Mouse (Mus musculus): ENCODE data around the gene Sec31a. TPM values are rescaled to one million over a fixed set of nuclear protein-coding genes. Genes with fewer than 3 reads are reported as not detected.

Sec31a gene
- total and polyA plus RNA-seq, 2 experiments from 2014 or later = 73.8 to 209 TPM

DNA sequence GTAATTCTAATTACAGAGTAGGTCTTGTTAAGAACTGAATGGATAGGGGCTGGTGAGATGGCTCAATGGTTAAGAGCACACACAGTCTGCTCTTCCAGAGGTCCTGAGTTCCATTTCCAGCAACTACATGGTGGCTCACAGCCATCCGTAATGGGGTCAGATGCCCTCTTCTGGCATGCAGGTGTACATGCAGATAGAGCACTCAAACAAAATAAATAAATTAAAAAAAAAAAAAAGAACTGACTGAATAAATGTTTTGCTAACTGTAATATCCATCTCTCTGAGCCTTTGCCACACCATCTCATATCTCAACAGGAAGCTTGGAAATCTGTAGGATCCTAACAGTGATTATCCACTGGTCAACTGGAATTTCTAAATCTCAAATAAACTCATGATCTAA, 45.1 kb downstream of the Sec31a start:
- DNase-seq (ENCODE audit: low spot score) = no peak
- Histone ChIP-seq H3K27ac (no peak overlapping the region), H3K27me3 (ENCODE audit: insufficient read depth, low read length) (no peaks in the 10 kb centered on the region), H3K9me3 (ENCODE audit: low read length) (no peaks in the 10 kb centered on the region), H3K36me3 (ENCODE audit: insufficient read depth, low read length) (peaks cover 36% of the 10 kb centered on the region), H3K4me3 (ENCODE audit: low read length) (no peak overlapping the region), H3K4me2 (ENCODE audit: low read depth, low read length) (no peak overlapping the region), H3K4me1 (ENCODE audit: insufficient read depth, low read length) (no peaks in the 10 kb centered on the region; the same call in 1 of the 2 replicates), H3K9ac (replicated peaks; ENCODE audit: low read length) (no peak overlapping the region)
- 55% methylated on average over 1 of the region's 1 CpGs for whole genome bisulfite sequencing
- TF ChIP-seq CTCF (IDR thresholded peaks at IDR 0.05; ENCODE audit: low read depth) = peak; percentile 53
- no peak for ATAC-seq

DNA sequence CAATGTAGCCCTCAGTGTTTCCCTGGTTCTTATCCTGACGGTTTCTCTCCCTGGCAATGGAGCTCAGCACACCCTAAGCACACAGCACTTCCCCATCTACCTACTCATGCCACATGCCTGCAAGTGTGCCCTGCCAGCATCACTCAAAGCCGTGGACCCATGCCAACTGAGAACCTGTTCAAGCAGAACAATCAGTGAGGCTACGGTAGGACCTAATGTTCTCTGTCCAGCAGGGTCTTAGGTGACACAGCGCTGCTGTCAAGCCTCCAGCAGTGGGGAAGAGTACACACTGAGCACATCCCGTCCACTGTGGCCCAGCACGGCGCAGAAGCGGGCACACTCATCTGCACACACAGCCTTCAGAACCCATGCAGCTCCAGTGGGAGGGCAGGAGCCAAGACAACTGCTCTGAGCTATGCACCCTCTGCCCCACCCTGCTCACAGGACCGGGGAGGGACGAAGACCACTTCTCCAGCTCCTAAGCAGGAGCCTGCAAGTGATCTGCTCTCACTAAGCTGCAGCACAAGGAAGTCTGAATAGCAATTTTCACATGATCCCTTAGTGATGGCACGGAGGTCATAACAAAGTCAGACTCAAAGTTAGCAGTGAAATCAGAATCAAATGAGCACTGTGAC, 46.1 kb downstream of the Sec31a start:
- Histone ChIP-seq H3K4me1 (ENCODE audit: insufficient read depth, low read length) (no peaks in the 10 kb centered on the region; the same call in 1 of the 2 replicates), H3K27me3 (ENCODE audit: insufficient read depth, low read length) (no peaks in the 10 kb centered on the region), H3K36me3 (ENCODE audit: insufficient read depth, low read length) (peaks cover 38% of the 10 kb centered on the region), H3K4me2 (ENCODE audit: low read depth, low read length) (no peak overlapping the region), H3K9ac (replicated peaks; ENCODE audit: low read length) (no peak overlapping the region), H3K9me3 (ENCODE audit: low read length) (no peaks in the 10 kb centered on the region), H3K4me3 (ENCODE audit: low read length) (no peak overlapping the region), H3K27ac (peak overlapping the region; percentile 45; the same call in 1 of the 2 replicates)
- WGBS = 67% methylated on average over 11 of the region's 11 CpGs
- ATAC-seq (peak; percentile 75), DNase-seq (ENCODE audit: low spot score) (peak; percentile 70)
- no peak for TF ChIP-seq CTCF (IDR thresholded peaks at IDR 0.05; ENCODE audit: low read depth)

DNA sequence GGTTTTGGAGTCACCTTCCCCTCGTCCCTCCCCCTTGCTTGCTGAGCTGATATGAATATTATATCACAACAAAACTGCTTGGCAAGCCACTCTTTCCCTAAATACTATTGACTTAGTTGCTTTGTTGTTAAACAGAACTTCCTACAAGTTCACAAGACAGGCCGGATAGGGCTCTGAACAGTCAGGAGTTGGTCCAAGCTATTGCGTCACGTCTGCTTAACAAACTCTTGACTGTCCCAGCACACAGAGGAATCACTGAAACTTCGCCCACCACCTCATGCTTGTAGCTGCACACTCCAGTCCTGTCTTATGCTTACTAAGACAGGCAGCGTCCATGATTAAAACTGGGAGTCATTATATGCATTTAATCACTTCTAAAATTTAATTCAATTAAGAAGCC, 46.9 kb downstream of the Sec31a start:
- 87% methylated on average over 6 of the region's 6 CpGs for WGBS
- no peak overlapping the region for H3K4me2 ChIP-seq (ENCODE audit: low read depth, low read length)
- no peak for DNase-seq (ENCODE audit: low spot score)
- no peak overlapping the region for H3K9ac ChIP-seq (replicated peaks; ENCODE audit: low read length)
- H3K4me1 ChIP-seq (ENCODE audit: insufficient read depth, low read length) = no peaks in the 10 kb centered on the region; the same call in 1 of the 2 replicates
- ATAC-seq = no peak
- TF ChIP-seq CTCF (IDR thresholded peaks at IDR 0.05; ENCODE audit: low read depth) = no peak
- H3K27me3 ChIP-seq (ENCODE audit: insufficient read depth, low read length) = no peaks in the 10 kb centered on the region
- no peak overlapping the region for H3K4me3 ChIP-seq (ENCODE audit: low read length)
- no peak overlapping the region for H3K27ac ChIP-seq
- H3K36me3 ChIP-seq (ENCODE audit: insufficient read depth, low read length) = peaks cover 36% of the 10 kb centered on the region
- no peaks in the 10 kb centered on the region for H3K9me3 ChIP-seq (ENCODE audit: low read length)

DNA sequence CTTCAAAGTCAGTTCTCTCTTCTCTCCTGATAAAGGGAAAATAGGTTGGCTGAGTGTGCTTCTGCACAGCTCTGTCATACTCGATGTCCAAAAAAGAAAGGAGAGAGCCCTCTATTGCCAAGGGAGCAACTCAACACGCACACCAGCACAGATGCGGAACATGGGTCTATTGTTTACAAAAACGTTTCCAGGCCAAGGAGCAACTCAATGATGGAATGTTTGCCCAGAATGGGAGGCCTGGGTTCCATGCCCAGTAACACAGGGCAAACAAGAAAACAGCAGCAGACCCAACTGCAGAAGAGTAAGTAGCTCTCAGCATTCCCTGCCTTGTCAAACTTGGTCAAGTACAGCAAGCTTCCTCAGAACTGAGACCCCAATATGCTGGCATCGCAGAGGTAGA, 47.5 kb downstream of the Sec31a start:
- Histone ChIP-seq H3K9me3 (ENCODE audit: low read length) (no peaks in the 10 kb centered on the region), H3K36me3 (ENCODE audit: insufficient read depth, low read length) (peaks cover 37% of the 10 kb centered on the region), H3K4me3 (ENCODE audit: low read length) (no peak overlapping the region), H3K4me2 (ENCODE audit: low read depth, low read length) (no peak overlapping the region), H3K27ac (no peak overlapping the region), H3K27me3 (ENCODE audit: insufficient read depth, low read length) (no peaks in the 10 kb centered on the region), H3K4me1 (ENCODE audit: insufficient read depth, low read length) (no peaks in the 10 kb centered on the region; the same call in 1 of the 2 replicates), H3K9ac (replicated peaks; ENCODE audit: low read length) (no peak overlapping the region)
- DNase-seq (ENCODE audit: low spot score) = no peak
- no peak for TF ChIP-seq CTCF (IDR thresholded peaks at IDR 0.05; ENCODE audit: low read depth)
- 53% methylated on average over 5 of the region's 5 CpGs for WGBS
- no peak for ATAC-seq

DNA sequence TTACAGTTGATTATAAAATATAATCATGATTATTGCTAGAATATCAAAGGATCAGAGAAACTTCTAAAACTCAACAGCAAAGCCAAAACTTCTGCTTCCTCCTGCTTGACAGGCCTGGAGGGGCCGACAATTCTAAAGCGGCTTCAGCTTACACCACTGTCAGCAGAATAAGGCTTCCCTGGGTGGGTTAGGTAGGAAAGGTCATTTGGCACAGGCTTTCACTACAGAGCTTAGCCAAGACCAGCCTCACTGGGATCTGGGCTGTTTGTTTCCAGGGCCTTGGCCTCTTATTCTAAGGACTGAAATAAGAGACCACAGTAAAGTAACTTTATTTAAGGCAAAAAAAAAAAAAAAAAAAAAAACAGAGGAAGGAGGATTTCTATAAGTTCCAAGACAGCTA, 49.0 kb downstream of the Sec31a start:
- Histone ChIP-seq H3K4me1 (ENCODE audit: insufficient read depth, low read length) (no peaks in the 10 kb centered on the region; the same call in 1 of the 2 replicates), H3K4me2 (ENCODE audit: low read depth, low read length) (no peak overlapping the region), H3K36me3 (ENCODE audit: insufficient read depth, low read length) (peaks cover 40% of the 10 kb centered on the region; the same call in 1 of the 2 replicates), H3K9me3 (ENCODE audit: low read length) (no peaks in the 10 kb centered on the region), H3K4me3 (ENCODE audit: low read length) (no peak overlapping the region), H3K27ac (no peak overlapping the region), H3K27me3 (ENCODE audit: insufficient read depth, low read length) (no peaks in the 10 kb centered on the region), H3K9ac (replicated peaks; ENCODE audit: low read length) (no peak overlapping the region)
- no peak for DNase-seq (ENCODE audit: low spot score)
- WGBS = 50% methylated on average over 2 of the region's 2 CpGs
- no peak for ATAC-seq
- no peak for TF ChIP-seq CTCF (IDR thresholded peaks at IDR 0.05; ENCODE audit: low read depth)

DNA sequence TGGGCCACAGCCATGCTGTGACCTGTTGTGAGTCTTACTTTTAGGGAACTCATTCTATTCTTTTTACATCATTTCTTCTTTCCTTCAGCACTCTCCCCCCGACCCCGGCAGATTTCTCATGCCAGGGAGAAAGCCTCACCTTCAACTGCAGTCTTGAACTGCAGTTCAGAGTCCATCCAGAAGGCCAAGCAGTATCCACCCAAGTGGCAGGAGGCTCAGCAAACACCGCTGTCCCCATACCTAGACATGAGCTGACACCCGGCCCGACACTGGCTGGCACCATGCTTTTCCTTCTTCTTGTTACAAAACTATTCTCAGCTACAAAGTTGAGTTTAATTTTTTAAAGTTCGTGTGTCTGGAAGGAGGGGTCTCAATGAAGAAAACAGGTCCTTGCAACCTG, 55.7 kb downstream of the Sec31a start:
- no peaks in the 10 kb centered on the region for H3K27me3 ChIP-seq (ENCODE audit: insufficient read depth, low read length)
- ATAC-seq = no peak
- peaks cover 40% of the 10 kb centered on the region; the same call in 1 of the 2 replicates for H3K36me3 ChIP-seq (ENCODE audit: insufficient read depth, low read length)
- no peak overlapping the region for H3K27ac ChIP-seq
- no peak overlapping the region for H3K4me2 ChIP-seq (ENCODE audit: low read depth, low read length)
- TF ChIP-seq CTCF (IDR thresholded peaks at IDR 0.05; ENCODE audit: low read depth) = no peak
- H3K9ac ChIP-seq (replicated peaks; ENCODE audit: low read length) = no peak overlapping the region
- no peak overlapping the region for H3K4me3 ChIP-seq (ENCODE audit: low read length)
- 92% methylated on average over 6 of the region's 6 CpGs for WGBS
- H3K9me3 ChIP-seq (ENCODE audit: low read length) = no peaks in the 10 kb centered on the region
- no peaks in the 10 kb centered on the region for H3K4me1 ChIP-seq (ENCODE audit: insufficient read depth, low read length)
- DNase-seq (ENCODE audit: low spot score) = no peak

DNA sequence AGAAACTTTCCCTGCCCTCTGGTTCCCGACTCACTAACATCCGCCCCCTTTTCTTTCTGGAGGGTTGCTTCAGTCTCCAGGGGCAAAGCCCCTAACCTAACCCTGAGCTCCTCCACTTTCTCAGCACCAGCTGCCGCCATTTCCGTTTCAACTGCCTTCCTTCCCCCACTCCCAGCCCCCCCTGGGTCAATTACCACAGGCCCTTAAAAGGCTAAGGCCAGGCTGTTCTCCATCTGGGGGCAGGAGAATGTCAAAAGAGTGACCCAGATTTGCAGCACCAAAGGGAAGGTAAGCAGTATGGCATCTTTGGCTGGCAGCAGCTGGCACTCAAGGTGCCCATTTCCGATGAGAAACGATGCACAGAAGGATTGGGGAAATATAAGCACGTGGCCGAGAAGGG, 57.7 kb downstream of the Sec31a start:
- 44% methylated on average over 8 of the region's 8 CpGs for WGBS

More for the DNA sequence above, 57.7 kb downstream of the Sec31a start:
- DNase-seq (ENCODE audit: low spot score) (no peak), ATAC-seq (no peak)
- no peak for TF ChIP-seq CTCF (IDR thresholded peaks at IDR 0.05; ENCODE audit: low read depth)
- no peaks in the 10 kb centered on the region for H3K27me3 ChIP-seq (ENCODE audit: insufficient read depth, low read length)
- peaks cover 22% of the 10 kb centered on the region; the same call in 1 of the 2 replicates for H3K36me3 ChIP-seq (ENCODE audit: insufficient read depth, low read length)
- H3K27ac ChIP-seq = no peak overlapping the region
- no peaks in the 10 kb centered on the region for H3K9me3 ChIP-seq (ENCODE audit: low read length)
- H3K4me1 ChIP-seq (ENCODE audit: insufficient read depth, low read length) = peaks cover 1% of the 10 kb centered on the region; the same call in 1 of the 2 replicates
- no peak overlapping the region for H3K9ac ChIP-seq (replicated peaks; ENCODE audit: low read length)
- no peak overlapping the region for H3K4me3 ChIP-seq (ENCODE audit: low read length)
- no peak overlapping the region for H3K4me2 ChIP-seq (ENCODE audit: low read depth, low read length)
